Comparison of ENCODE assay signal across 8 mouse cellular contexts in genomic region chr4:148041611-148042191, GRCm38 (mm10). TPM values are rescaled to one million over a fixed set of nuclear protein-coding genes. Genes with fewer than 3 reads are reported as not detected.
DNase-seq lines count a peak whose midpoint lies in the region; ATAC-seq and TF ChIP-seq lines count a peak whose summit lies in the region.

No protein-coding gene starts in this region.

- peaks cover 35% of the 10 kb centered on the region for H3K36me3 ChIP-seq in embryonic facial prominence, embryonic 13.5 days
- H3K36me3 ChIP-seq in heart, postnatal 0 days (replicated peaks; ENCODE audit: control insufficient read depth, insufficient read depth, low read length): peaks cover 27% of the 10 kb centered on the region
- no peaks in the 10 kb centered on the region for H3K36me3 ChIP-seq in thymus, adult 2 months (ENCODE audit: control insufficient read depth, insufficient read depth, low read length)

- peak overlapping the region; percentile 83 for H3K4me2 ChIP-seq in embryonic facial prominence, embryonic 13.5 days
- peak overlapping the region; percentile 83 for H3K4me2 ChIP-seq in heart, postnatal 0 days (ENCODE audit: low read depth, low read length)

- H3K9ac ChIP-seq in embryonic facial prominence, embryonic 13.5 days: peak overlapping the region; percentile 71
- peak overlapping the region; percentile 49 for H3K9ac ChIP-seq in heart, postnatal 0 days (replicated peaks; ENCODE audit: low read depth, low read length)

- no peak for ATAC-seq in embryonic facial prominence, embryonic 13.5 days (ENCODE audit: insufficient number of reproducible peaks, insufficient read depth, low FRiP score, low TSS enrichment, low read depth)
- ATAC-seq in heart, postnatal 0 days (ENCODE audit: insufficient read depth, low read depth): no peak

- H3K9me3 ChIP-seq in embryonic facial prominence, embryonic 13.5 days: no peaks in the 10 kb centered on the region
- H3K9me3 ChIP-seq in heart, postnatal 0 days (replicated peaks; ENCODE audit: control insufficient read depth, low read length): no peaks in the 10 kb centered on the region

- WGBS in embryonic facial prominence, embryonic 13.5 days: 1% methylated on average over 16 of the region's 16 CpGs
- WGBS in heart, postnatal 0 days: 5% methylated on average over 16 of the region's 16 CpGs
- 6% methylated on average over 16 of the region's 16 CpGs for WGBS in thymus, adult 2 months

- peak overlapping the region; percentile 74 for H3K27ac ChIP-seq in embryonic facial prominence, embryonic 13.5 days
- peak overlapping the region; percentile 86 for H3K27ac ChIP-seq in heart, postnatal 0 days (ENCODE audit: low read depth)
- no peak overlapping the region; the same call in 1 of the 2 replicates for H3K27ac ChIP-seq in thymus, adult 2 months (ENCODE audit: control insufficient read depth, insufficient read depth, low read length)

- no peaks in the 10 kb centered on the region for H3K27me3 ChIP-seq in embryonic facial prominence, embryonic 13.5 days
- H3K27me3 ChIP-seq in heart, postnatal 0 days (ENCODE audit: control insufficient read depth, insufficient read depth, low read length): no peaks in the 10 kb centered on the region
- H3K27me3 ChIP-seq in thymus, adult 2 months (ENCODE audit: control insufficient read depth, insufficient read depth, low read length): no peaks in the 10 kb centered on the region

- 0 out of 2 replicates have a peak, but pooled peaks have one; percentile 13 for TF ChIP-seq POLR2A in thymus, adult 2 months (IDR thresholded peaks at IDR 0.05; ENCODE audit: control insufficient read depth, extremely low read depth, insufficient read depth, low read length, poor library complexity)

- TF ChIP-seq CTCF in heart, postnatal 0 days (IDR thresholded peaks at IDR 0.05; ENCODE audit: low read depth): no peak
- TF ChIP-seq CTCF in thymus, adult 2 months (IDR thresholded peaks at IDR 0.05; ENCODE audit: borderline replicate concordance, control insufficient read depth, extremely low read depth, insufficient read depth, low read length, poor library complexity): no peak

- H3K4me3 ChIP-seq in embryonic facial prominence, embryonic 13.5 days: peak overlapping the region; percentile 54
- peak overlapping the region; percentile 54 for H3K4me3 ChIP-seq in heart, postnatal 0 days (ENCODE audit: low read depth, low read length)
- H3K4me3 ChIP-seq in thymus, adult 2 months (ENCODE audit: control insufficient read depth, insufficient read depth, low read length): peak overlapping the region; percentile 91

- peaks cover 49% of the 10 kb centered on the region for H3K4me1 ChIP-seq in embryonic facial prominence, embryonic 13.5 days
- H3K4me1 ChIP-seq in heart, postnatal 0 days (ENCODE audit: control insufficient read depth, insufficient read depth): peaks cover 35% of the 10 kb centered on the region
- peaks cover 34% of the 10 kb centered on the region for H3K4me1 ChIP-seq in thymus, adult 2 months (replicated peaks; ENCODE audit: control insufficient read depth, insufficient read depth, low read length)

- DNase-seq in urinary bladder, postnatal 14 days (ENCODE audit: low spot score): peak; percentile 37
- DNase-seq in urinary bladder, adult 18-20 months (ENCODE audit: low spot score in 2 of 2): no peak
- peak; percentile 55 for DNase-seq in heart, postnatal 0 days (ENCODE audit: low spot score)
- DNase-seq in kidney, postnatal 14 days: peak; percentile 67
- DNase-seq in lung, postnatal 4 days: peak; percentile 46 to 65
- DNase-seq in thymus, adult 2 months: peak; percentile 57
- DNase-seq in right cerebral cortex, postnatal 4 days: no peak

- no peak for TF ChIP-seq EP300 in heart, postnatal 0 days (IDR thresholded peaks at IDR 0.05; ENCODE audit: low read depth)

RNA-seq across cellular contexts. Expression of gene Mthfr, which starts 2.8 kb away (rescaled TPM):
- polyA plus RNA-seq in embryonic facial prominence, embryonic 13.5 days (2015; fragmentation: Nextera tagmentation; extraction: Ambion mirVana): 20.8 and 22.4 TPM in 2 replicates
- 29.2 and 37.6 TPM in 2 replicates for total RNA-seq in heart, postnatal 0 days (2014; rRNA removed; ENCODE audit: low replicate concordance)
- polyA plus RNA-seq in heart, postnatal 0 days (2015; fragmentation: Nextera tagmentation; extraction: Ambion mirVana): 6.0 and 6.3 TPM in 2 replicates
- 28.3 and 30.2 TPM in 2 replicates for polyA plus RNA-seq in thymus, adult 2 months (2012; rRNA removed)

RNA-seq across cellular contexts. Expression of gene Clcn6, which starts 3.1 kb away (rescaled TPM):
- 8.7 and 8.8 TPM in 2 replicates for polyA plus RNA-seq in embryonic facial prominence, embryonic 13.5 days (2015; fragmentation: Nextera tagmentation; extraction: Ambion mirVana)
- total RNA-seq in heart, postnatal 0 days (2014; rRNA removed; ENCODE audit: low replicate concordance): 14.7 and 16.3 TPM in 2 replicates
- 3.5 and 4.3 TPM in 2 replicates for polyA plus RNA-seq in heart, postnatal 0 days (2015; fragmentation: Nextera tagmentation; extraction: Ambion mirVana)
- 37.9 and 39.4 TPM in 2 replicates for polyA plus RNA-seq in thymus, adult 2 months (2012; rRNA removed)

RNA-seq across cellular contexts. Expression of gene Nppa, which starts 41.2 kb away (rescaled TPM):
- 0.25 and 10.7 TPM in 2 replicates for polyA plus RNA-seq in embryonic facial prominence, embryonic 13.5 days (2015; fragmentation: Nextera tagmentation; extraction: Ambion mirVana)
- 2,556 and 3,370 TPM in 2 replicates for total RNA-seq in heart, postnatal 0 days (2014; rRNA removed; ENCODE audit: low replicate concordance)
- 9,636 and 10,119 TPM in 2 replicates for polyA plus RNA-seq in heart, postnatal 0 days (2015; fragmentation: Nextera tagmentation; extraction: Ambion mirVana)
- 1.6 and 195 TPM in 2 replicates for polyA plus RNA-seq in thymus, adult 2 months (2012; rRNA removed)

RNA-seq across cellular contexts. Expression of gene Agtrap, which starts 46.1 kb away (rescaled TPM):
- 9.7 and 10.1 TPM in 2 replicates for polyA plus RNA-seq in embryonic facial prominence, embryonic 13.5 days (2015; fragmentation: Nextera tagmentation; extraction: Ambion mirVana)
- 21.2 and 31.4 TPM in 2 replicates for total RNA-seq in heart, postnatal 0 days (2014; rRNA removed; ENCODE audit: low replicate concordance)
- 22.9 and 25.2 TPM in 2 replicates for polyA plus RNA-seq in heart, postnatal 0 days (2015; fragmentation: Nextera tagmentation; extraction: Ambion mirVana)
- polyA plus RNA-seq in thymus, adult 2 months (2012; rRNA removed): 98.0 and 106 TPM in 2 replicates

RNA-seq across cellular contexts. Expression of gene Nppb, which starts 56.1 kb away (rescaled TPM):
- polyA plus RNA-seq in embryonic facial prominence, embryonic 13.5 days (2015; fragmentation: Nextera tagmentation; extraction: Ambion mirVana): 0.28 and 0.95 TPM in 2 replicates
- 831 and 1,183 TPM in 2 replicates for total RNA-seq in heart, postnatal 0 days (2014; rRNA removed; ENCODE audit: low replicate concordance)
- polyA plus RNA-seq in heart, postnatal 0 days (2015; fragmentation: Nextera tagmentation; extraction: Ambion mirVana): 188 and 473 TPM in 2 replicates
- 0.24 and 2.3 TPM in 2 replicates for polyA plus RNA-seq in thymus, adult 2 months (2012; rRNA removed)

Comparison
In these comparisons a context has a peak if more than half of its experiments do, and no peak if none do; other contexts are left out.
1. DNase-seq: peak in urinary bladder, postnatal 14 days (single experiment), heart, postnatal 0 days (single experiment), kidney, postnatal 14 days (single experiment), lung, postnatal 4 days (2 of 2) and thymus, adult 2 months (single experiment); none in urinary bladder, adult 18-20 months (0 of 2) and right cerebral cortex, postnatal 4 days (single experiment).
2. Peak in every context shown above with its lines, with median percentiles within 50 percentile points of each other: H3K4me3 ChIP-seq.